Mouse (Mus musculus): ENCODE data around the gene Ltb. TPM values are rescaled to one million over a fixed set of nuclear protein-coding genes. Genes with fewer than 3 reads are reported as not detected.

Gene Ltb
- polyA plus RNA-seq, 1 experiment from 2014 or later = 0.16 TPM

DNA sequence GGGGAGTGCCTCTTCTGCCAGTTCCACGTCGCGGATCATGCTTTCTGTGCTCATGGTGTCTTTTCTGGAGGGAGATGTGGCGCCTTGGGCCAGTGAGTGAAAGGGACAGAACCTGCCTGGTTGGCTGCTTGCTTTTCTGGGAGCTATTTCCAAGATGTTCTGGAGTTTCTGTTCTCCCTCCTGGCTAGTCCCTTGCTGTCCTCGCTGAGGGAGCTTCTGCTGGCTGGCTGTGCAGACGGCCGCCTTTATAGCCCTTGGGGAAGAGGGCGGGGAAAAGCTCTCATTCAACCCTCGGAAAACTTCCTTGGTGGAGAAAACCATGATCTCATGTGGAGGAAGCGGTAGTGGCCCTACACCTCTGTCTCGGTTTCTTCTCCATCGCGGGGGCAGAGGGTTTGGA, 7.5 kb downstream of the Ltb start, which contains the start of gene Tnf:
Tnf (minus strand) TSS at position 221 of the 400 bp plus-strand sequence.
- Histone ChIP-seq H3K4me3 (no peak within 1 kb of the TSS), H3K27ac (no peak within 1 kb of the TSS), H3K36me3 (replicated peaks) (no peaks in the 10 kb centered on the region), H3K27me3 (ENCODE audit: poor library complexity, severe bottlenecking) (peaks cover 82% of the 10 kb centered on the region), H3K9me3 (no peaks in the 10 kb centered on the region), H3K4me1 (peaks cover 21% of the 10 kb centered on the region)
- WGBS = 52% methylated on average over 13 of the region's 13 CpGs
- no peak for DNase-seq (ENCODE audit: extremely low spot score, low spot score)

DNA sequence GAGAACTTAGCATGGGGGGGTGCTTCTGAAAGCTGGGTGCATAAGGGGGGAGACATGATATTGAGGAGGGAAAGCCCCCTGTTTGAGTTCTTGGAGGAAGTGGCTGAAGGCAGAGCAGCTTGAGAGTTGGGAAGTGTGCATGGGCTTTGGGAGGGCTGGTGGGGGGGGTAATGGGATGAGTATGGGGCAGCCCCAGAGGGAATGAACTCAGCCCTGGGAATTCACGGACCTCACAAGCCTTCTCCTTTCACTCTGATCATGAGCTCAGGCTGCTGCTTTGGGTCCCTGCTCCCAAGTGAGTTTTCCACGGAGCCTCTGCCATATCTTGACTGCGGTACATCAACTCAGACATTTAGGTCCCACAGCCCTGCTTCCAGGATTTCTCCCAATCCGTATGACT, 8.2 kb downstream of the Ltb start:
- DNase-seq (ENCODE audit: extremely low spot score, low spot score) = no peak
- WGBS = 77% methylated on average over 4 of the region's 4 CpGs
- Histone ChIP-seq H3K27me3 (ENCODE audit: poor library complexity, severe bottlenecking) (peaks cover 76% of the 10 kb centered on the region), H3K9me3 (no peaks in the 10 kb centered on the region), H3K4me1 (peaks cover 21% of the 10 kb centered on the region), H3K36me3 (replicated peaks) (no peaks in the 10 kb centered on the region), H3K27ac (no peak overlapping the region), H3K4me3 (no peak overlapping the region)

DNA sequence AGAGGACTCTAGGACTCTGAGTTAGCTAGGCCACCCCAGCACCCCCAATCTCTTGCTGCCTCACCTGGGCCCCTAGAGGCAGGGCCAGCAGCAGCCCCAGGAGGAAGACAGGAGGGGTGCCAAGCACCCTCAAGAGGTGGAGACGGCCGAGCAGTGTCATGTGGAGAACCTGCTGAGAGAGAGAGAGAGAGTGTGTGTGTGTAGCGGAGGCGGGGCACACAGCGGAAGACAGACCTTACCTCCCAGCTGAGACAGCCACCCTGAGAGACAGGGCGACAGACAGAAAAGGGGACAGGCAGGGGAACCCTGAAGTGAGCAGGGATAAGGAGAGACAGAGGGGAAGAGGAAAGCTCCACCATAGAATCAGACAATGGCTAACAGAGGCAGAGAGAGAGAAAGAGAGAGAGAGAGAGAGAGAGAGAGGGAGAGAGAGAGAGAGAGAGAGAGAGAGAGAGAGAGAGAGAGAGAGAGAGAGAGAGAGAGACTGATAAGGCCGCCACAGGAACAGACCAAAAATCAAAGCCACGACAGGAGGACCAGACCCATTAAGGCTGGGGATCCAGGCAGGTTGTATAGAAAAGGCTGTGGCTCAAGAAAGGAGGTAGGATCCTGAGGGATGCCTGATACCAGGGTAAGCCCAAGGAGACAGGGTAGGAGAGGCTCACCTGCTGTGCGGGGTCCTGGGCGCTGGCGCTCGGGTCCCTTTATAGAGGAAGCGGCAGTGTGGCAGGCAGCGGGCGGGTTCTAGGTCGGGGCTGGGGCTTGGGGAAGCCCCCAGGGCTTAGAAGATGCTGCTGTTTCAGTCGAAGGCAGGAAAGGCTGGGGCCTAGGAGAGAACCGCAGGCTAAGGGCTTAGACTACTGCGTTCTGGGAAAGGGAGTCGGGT, 10.5 kb downstream of the Ltb start, which contains the start of gene Lta:
Lta (minus strand) TSS at position 858 of the 886 bp plus-strand sequence.
- Histone ChIP-seq H3K4me1 (peaks cover 19% of the 10 kb centered on the region; the same call in 1 of the 2 replicates), H3K9me3 (no peaks in the 10 kb centered on the region), H3K4me3 (no peak within 1 kb of the TSS), H3K27ac (no peak within 1 kb of the TSS), H3K36me3 (replicated peaks) (no peaks in the 10 kb centered on the region), H3K27me3 (ENCODE audit: poor library complexity, severe bottlenecking) (peaks cover 59% of the 10 kb centered on the region)
- 29% methylated on average over 20 of the region's 20 CpGs for WGBS
- no peak for DNase-seq (ENCODE audit: extremely low spot score, low spot score)

DNA sequence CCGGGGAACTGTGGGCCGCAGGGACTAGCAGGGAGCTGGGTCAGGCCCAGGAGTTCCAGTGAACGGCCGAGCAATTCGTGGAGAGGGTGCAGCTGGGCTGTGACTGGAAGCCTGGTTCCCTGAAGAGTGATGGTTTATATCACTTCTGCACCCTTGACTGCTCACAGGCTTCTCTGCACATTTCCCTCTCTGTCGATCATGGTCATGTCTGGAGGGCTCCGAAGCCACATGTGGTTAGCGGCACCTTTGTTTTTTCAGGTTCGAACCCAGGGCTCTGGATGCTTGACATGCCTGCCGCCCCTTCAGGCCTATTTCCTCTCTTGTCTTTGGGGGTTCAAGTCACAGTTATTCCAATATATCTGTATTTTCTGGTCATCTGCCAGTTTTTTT, 11.1 kb downstream of the Ltb start:
- no peak for DNase-seq (ENCODE audit: extremely low spot score, low spot score)
- no peaks in the 10 kb centered on the region for H3K36me3 ChIP-seq (replicated peaks)
- peaks cover 20% of the 10 kb centered on the region; the same call in 1 of the 2 replicates for H3K4me1 ChIP-seq
- no peak overlapping the region for H3K4me3 ChIP-seq
- H3K27ac ChIP-seq = no peak overlapping the region
- no peaks in the 10 kb centered on the region for H3K9me3 ChIP-seq
- H3K27me3 ChIP-seq (ENCODE audit: poor library complexity, severe bottlenecking) = peaks cover 52% of the 10 kb centered on the region
- WGBS = 64% methylated on average over 10 of the region's 10 CpGs

DNA sequence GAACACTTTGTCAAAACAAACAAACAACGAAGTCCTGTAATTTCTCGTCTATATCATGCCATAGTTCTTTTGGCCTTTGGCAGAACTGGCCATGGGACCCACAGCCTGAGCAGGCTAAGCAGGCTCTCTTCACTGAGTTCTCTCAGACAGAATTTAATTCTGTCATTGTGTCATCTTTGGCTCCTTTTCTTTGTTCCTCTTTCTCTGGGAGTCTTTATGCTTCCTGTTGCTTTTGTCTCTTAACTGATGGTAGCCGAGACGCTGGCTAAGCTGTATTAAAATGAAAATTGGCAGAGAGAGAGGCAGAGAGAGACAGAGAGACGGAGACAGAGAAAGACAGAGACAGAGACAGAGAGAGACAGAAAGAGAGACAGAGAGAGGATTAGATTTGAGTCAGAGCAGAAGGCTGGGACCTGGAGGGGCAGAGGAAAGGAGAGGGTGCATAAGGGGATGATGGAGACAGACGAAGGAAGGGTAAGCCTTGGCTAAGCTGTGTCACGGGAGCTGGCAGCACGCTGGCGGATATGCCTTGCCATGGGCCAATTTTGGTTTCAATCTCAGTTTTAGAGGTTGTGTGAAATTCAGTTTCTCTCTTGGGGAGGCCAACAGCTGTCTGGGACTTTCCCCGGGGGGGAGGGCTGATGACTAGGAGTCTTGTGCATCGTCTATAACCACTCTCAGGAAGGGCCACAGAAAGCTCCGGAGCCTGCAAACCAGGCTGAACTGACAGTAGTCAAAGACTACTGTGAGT, 15.7 kb downstream of the Ltb start:
- Histone ChIP-seq H3K4me3 (no peak overlapping the region), H3K4me1 (peaks cover 18% of the 10 kb centered on the region), H3K36me3 (replicated peaks) (no peaks in the 10 kb centered on the region), H3K27ac (no peak overlapping the region), H3K9me3 (no peaks in the 10 kb centered on the region), H3K27me3 (ENCODE audit: poor library complexity, severe bottlenecking) (peaks cover 7% of the 10 kb centered on the region)
- WGBS = 82% methylated on average over 12 of the region's 12 CpGs
- DNase-seq (ENCODE audit: extremely low spot score, low spot score) = no peak

DNA sequence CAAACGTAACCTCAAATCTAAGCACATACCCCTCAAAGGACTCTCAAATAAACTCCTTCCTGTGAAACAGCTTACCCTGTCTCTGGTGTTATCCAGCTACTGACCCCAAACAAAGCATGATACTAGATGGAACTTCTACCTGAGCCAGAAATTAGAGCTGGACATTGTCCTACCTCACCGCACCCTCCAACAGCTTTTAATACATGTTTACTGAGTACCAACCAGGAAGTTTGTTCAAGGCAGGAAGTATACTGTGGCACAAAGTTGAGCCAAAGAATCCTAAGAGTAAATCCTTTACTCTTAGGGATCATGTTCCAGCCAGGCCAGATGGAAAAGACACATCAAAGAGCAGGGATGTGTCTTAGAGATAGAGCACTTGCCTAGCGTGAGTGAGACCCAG, 16.4 kb downstream of the Ltb start:
- 87% methylated on average over 3 of the region's 3 CpGs for WGBS
- Histone ChIP-seq H3K4me1 (peaks cover 14% of the 10 kb centered on the region; the same call in 1 of the 2 replicates), H3K27me3 (ENCODE audit: poor library complexity, severe bottlenecking) (peaks cover under 1% of the 10 kb centered on the region; the same call in 1 of the 2 replicates), H3K36me3 (replicated peaks) (no peaks in the 10 kb centered on the region), H3K9me3 (no peaks in the 10 kb centered on the region), H3K4me3 (no peak overlapping the region), H3K27ac (no peak overlapping the region)
- DNase-seq (ENCODE audit: extremely low spot score, low spot score) = no peak

DNA sequence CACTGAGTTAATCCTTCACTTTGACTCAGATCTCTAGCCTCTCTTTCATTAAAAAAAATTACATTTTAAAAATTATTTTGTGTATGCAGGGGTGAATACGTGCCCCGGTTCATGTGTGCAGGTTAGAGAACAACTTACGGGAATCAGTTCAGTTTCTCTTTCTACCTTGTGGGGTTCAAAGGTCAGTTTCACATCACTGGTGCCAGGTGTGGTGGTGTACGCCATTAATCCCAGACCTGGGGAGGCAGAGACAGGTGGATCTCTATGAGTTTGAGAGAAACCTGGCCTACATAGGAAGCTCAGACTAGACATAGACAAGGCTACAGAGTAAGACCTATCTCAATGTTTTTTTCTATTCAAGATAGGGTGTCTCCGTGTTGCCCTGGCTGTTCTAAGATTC, 18.8 kb downstream of the Ltb start:
- H3K4me1 ChIP-seq = peaks cover 14% of the 10 kb centered on the region; the same call in 1 of the 2 replicates
- 89% methylated on average over 5 of the region's 5 CpGs for WGBS
- no peak overlapping the region for H3K27ac ChIP-seq
- H3K4me3 ChIP-seq = no peak overlapping the region
- H3K9me3 ChIP-seq = no peaks in the 10 kb centered on the region
- no peaks in the 10 kb centered on the region for H3K36me3 ChIP-seq (replicated peaks)
- DNase-seq (ENCODE audit: extremely low spot score, low spot score) = no peak
- H3K27me3 ChIP-seq (ENCODE audit: poor library complexity, severe bottlenecking) = no peaks in the 10 kb centered on the region

DNA sequence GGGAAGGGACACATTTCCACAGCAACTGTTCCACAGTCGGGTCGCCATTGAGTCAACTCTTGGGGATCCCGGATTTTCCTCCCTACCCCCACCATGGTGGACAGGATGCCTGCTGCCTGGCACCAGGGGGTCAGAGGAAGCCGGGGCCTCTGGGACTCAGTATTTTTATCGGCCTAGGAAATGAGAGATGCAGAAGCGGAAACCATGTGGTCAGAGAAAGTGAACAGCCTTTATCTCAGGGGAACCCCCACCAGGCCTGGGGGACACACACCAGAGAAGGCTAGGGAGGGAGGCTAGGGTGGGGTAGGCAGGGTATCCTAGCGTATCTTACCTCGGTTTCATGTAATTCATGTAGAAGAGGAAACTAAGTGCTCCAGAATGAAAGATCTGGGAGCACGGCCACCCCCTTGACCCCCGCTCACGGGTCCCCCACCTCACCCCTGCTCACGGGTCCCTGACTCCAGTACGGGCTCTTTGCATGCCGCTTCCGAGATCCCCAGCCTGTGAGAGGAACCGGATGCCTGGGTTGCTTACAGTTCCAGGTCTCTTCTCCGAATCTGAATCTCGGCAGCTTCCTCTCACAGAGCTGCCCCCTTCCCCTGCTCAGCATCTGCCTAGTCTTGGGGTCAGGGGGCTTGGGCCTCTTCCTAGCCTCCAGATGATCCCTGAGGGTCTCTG, 24.4 kb downstream of the Ltb start:
- Histone ChIP-seq H3K27ac (no peak overlapping the region), H3K27me3 (ENCODE audit: poor library complexity, severe bottlenecking) (no peaks in the 10 kb centered on the region), H3K4me1 (peaks cover 5% of the 10 kb centered on the region; the same call in 1 of the 2 replicates), H3K36me3 (replicated peaks) (peaks cover 43% of the 10 kb centered on the region), H3K4me3 (no peak overlapping the region), H3K9me3 (no peaks in the 10 kb centered on the region)
- no peak for DNase-seq (ENCODE audit: extremely low spot score, low spot score)
- WGBS = 83% methylated on average over 18 of the region's 18 CpGs

DNA sequence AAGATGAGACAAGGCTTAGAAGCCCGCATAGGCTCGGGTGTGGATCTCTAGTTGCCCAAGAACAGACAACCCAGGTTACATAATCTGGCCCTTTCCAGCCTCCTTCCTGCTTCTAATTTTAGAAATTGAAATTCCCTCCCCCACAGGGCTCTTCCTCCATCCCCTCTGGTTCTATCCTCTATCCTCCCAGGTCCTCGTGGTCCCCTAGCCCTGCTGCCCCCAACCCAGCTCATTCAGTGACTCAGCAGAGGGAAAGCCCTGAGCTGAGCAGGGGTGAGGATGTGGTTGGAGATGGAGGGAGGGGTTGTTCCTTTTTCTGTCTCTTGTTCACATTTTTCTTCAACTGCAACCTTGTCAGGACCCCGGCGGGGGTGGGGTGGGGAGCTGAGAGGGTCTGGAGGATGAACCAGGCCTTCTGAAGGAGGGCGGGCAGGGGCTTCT, 25.4 kb downstream of the Ltb start:
- WGBS = 88% methylated on average over 6 of the region's 6 CpGs
- 0 out of 2 replicates have a peak, but pooled peaks cover under 1% of the 10 kb centered on the region for H3K4me1 ChIP-seq
- DNase-seq (ENCODE audit: extremely low spot score, low spot score) = no peak
- H3K36me3 ChIP-seq (replicated peaks) = peaks cover 50% of the 10 kb centered on the region
- H3K9me3 ChIP-seq = no peaks in the 10 kb centered on the region
- H3K27ac ChIP-seq = no peak overlapping the region
- H3K4me3 ChIP-seq = no peak overlapping the region
- H3K27me3 ChIP-seq (ENCODE audit: poor library complexity, severe bottlenecking) = no peaks in the 10 kb centered on the region

DNA sequence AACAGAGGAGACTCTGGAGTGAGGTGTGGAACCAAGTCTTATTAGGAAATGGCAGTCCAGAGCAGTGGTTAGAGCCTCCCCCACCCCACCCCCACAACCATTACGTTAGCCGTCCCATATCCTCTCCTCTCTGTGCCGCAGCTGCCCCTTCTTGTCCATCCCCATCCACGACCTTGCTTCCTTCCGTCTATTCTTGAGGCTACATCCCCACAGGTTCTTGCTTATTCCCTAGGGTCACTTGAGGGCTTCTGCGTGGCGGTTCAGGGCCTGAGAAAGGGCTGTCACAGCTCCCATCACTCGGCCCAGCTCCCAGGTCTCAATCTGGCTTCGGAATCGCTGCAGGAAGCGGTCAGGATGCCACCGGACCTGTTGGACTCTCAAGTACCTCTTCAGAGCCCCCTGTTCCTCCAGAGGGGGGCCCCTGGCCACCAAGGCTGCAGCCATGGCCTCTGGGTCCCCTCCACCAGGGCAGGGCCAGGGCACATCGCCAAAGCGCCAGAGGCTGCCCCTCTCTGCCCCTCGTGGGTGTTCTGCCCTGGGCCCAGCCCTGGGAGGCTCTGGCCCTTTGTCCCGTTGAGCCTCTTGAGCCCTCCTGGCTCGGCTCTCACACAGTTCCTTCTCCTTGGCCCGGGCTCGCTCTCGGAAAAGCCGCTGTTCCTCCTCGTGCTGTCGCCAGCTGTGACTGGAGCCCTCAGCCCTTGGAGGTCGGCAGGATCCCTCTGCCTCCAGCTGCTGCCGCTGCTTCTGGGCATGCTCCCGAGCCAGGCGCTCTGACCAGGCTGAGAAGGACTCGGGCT, 26.1 kb downstream of the Ltb start, which contains the start of gene Gm16181:
Gm16181 (plus strand) TSS at position 679 of the 797 bp plus-strand sequence.
- peaks cover 56% of the 10 kb centered on the region for H3K36me3 ChIP-seq (replicated peaks)
- 87% methylated on average over 28 of the region's 28 CpGs for WGBS
- no peaks in the 10 kb centered on the region for H3K9me3 ChIP-seq
- no peak within 1 kb of the TSS for H3K27ac ChIP-seq
- DNase-seq (ENCODE audit: extremely low spot score, low spot score) = no peak
- no peak within 1 kb of the TSS for H3K4me3 ChIP-seq
- no peaks in the 10 kb centered on the region for H3K27me3 ChIP-seq (ENCODE audit: poor library complexity, severe bottlenecking)
- no peaks in the 10 kb centered on the region for H3K4me1 ChIP-seq

DNA sequence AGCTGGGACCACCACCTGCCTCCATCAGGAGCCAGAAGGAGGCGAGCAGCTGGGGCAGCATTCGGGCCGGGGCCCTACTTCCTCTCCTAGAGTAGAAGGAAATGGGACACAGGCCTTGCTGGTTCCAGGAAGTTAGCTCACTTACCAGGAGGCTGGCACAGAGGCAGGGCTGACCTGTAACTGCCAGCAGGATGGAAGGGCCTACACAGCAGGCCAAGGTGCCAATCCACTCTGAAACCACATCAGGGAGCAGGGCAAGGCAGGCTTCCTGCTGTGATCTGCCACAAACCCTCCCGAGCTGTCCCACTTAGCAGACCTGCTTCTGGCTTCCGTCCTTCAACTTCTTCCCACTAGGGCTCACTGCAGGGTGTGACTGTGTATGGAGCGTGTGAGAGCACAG, 28.1 kb downstream of the Ltb start:
- WGBS = 87% methylated on average over 6 of the region's 6 CpGs
- no peaks in the 10 kb centered on the region for H3K9me3 ChIP-seq
- no peak overlapping the region for H3K4me3 ChIP-seq
- H3K4me1 ChIP-seq = no peaks in the 10 kb centered on the region
- no peak for DNase-seq (ENCODE audit: extremely low spot score, low spot score)
- H3K27me3 ChIP-seq (ENCODE audit: poor library complexity, severe bottlenecking) = no peaks in the 10 kb centered on the region
- no peak overlapping the region for H3K27ac ChIP-seq
- H3K36me3 ChIP-seq (replicated peaks) = peaks cover 72% of the 10 kb centered on the region

DNA sequence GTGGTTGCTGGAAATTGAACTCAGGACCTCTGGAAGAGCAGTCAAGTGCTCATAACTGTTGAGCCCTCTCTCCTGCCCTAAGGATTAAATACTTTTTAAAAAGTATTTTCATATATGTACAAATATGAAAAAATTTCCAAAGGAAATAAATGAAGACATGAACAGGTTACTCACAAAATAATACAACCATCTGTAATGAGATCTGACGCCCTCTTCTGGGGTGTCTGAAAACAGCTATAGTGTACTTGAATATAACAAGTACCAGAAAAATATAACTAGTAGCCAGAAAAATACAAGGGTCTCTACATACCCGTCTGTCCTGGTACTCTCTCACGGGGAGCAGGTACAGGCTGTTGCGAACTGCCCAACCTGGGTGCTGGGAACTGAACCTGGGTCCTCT, 30.4 kb downstream of the Ltb start:
- H3K36me3 ChIP-seq (replicated peaks) = peaks cover 82% of the 10 kb centered on the region
- 92% methylated on average over 4 of the region's 4 CpGs for WGBS
- no peak overlapping the region for H3K4me3 ChIP-seq
- no peak for DNase-seq (ENCODE audit: extremely low spot score, low spot score)
- H3K27ac ChIP-seq = no peak overlapping the region
- H3K9me3 ChIP-seq = no peaks in the 10 kb centered on the region
- no peaks in the 10 kb centered on the region for H3K4me1 ChIP-seq
- H3K27me3 ChIP-seq (ENCODE audit: poor library complexity, severe bottlenecking) = no peaks in the 10 kb centered on the region

All from forebrain, embryonic 10.5 days (tissue).